Mouse (Mus musculus): ENCODE results near the gene Stk17b. TPM values are rescaled to one million over a fixed set of nuclear protein-coding genes. Genes with fewer than 3 reads are reported as not detected.
"Not testable (repeated sequence)": the region's sequence is repeated elsewhere in the genome, so short reads cannot be mapped to it uniquely, and the experiment has no call there.

Gene Stk17b
- polyA plus RNA-seq, 1 experiment from 2014 or later = 14.6 TPM

DNA sequence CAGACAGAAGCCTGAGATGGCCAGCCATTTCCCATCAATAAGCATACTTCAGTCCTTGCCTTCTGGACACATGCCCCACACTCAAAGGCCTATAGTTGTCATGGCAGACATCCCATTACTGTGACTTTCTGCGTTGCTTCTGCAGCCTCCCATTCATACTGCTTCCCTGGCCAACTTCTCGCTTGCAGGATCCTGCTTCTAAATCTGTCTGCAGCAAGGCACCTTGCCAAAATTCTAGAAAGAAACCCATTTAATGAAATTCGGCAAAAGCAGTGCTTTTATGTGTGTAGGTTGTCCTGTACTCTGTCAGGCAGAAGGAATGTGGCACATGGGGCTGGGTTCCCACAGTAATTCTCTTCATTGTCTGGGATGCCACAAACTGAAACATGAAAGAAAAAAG is 71.6 kb downstream of the Stk17b start:
- WGBS = 47% methylated on average over 2 of the region's 3 CpGs
- H3K27ac ChIP-seq; ATAC-seq (ENCODE audit: insufficient read depth, low FRiP score, low read depth); H3K27me3 ChIP-seq (replicated peaks); H3K9ac ChIP-seq; H3K9me3 ChIP-seq; H3K36me3 ChIP-seq; H3K4me2 ChIP-seq; H3K4me3 ChIP-seq (replicated peaks); H3K4me1 ChIP-seq: not testable (repeated sequence)

DNA sequence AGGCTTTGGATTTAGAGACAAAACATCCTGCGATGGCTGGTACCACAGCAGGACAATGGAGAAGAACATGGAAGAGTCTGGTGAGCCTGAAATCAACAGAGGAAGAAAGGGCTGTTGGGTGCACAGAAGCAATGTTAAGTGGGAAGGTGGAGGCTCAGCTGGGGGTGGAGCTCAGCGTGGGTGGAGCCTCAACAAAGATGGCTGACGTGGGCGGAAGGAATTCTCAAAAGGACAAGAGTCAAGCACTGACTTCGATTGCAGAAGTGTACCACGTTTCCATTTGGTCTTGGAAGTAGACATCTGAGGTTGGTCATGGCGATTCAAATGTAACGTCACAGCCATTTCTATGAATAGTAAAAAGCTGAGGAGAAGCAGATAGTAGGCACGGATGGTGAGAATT is 74.0 kb downstream of the Stk17b start:
- Histone ChIP-seq H3K9me3 (no peaks in the 10 kb centered on the region), H3K4me2 (no peak overlapping the region), H3K9ac (no peak overlapping the region), H3K36me3 (no peaks in the 10 kb centered on the region), H3K4me1 (no peaks in the 10 kb centered on the region), H3K4me3 (replicated peaks) (no peak overlapping the region), H3K27ac (no peak overlapping the region), H3K27me3 (replicated peaks) (no peaks in the 10 kb centered on the region)
- no peak for ATAC-seq (ENCODE audit: insufficient read depth, low FRiP score, low read depth)
- 91% methylated on average over 9 of the region's 9 CpGs for WGBS

DNA sequence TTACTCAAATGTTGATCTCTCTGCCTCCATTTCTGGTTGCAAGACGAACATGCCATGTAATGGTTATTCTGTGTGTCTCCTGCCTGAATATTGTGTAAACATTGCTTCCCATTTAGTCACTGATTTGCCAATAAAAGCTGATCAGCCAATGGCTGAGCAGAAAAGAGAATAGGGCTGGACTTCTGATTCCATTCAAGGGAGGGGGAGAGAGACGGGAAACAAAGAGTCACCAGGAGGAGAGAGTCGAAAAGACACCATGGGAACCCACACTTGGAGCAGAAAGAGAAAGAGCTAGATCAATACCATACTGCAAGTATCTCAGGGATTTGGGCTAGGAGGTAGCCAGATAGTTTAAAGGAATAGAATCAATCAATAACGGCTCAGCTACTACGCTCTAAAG is 75.4 kb downstream of the Stk17b start:
- not testable (repeated sequence) for ATAC-seq (ENCODE audit: insufficient read depth, low FRiP score, low read depth); H3K27me3 ChIP-seq (replicated peaks); H3K36me3 ChIP-seq; H3K9ac ChIP-seq; H3K9me3 ChIP-seq; H3K4me2 ChIP-seq; H3K4me1 ChIP-seq; H3K4me3 ChIP-seq (replicated peaks); H3K27ac ChIP-seq
- 66% methylated on average over 5 of the region's 5 CpGs for WGBS

DNA sequence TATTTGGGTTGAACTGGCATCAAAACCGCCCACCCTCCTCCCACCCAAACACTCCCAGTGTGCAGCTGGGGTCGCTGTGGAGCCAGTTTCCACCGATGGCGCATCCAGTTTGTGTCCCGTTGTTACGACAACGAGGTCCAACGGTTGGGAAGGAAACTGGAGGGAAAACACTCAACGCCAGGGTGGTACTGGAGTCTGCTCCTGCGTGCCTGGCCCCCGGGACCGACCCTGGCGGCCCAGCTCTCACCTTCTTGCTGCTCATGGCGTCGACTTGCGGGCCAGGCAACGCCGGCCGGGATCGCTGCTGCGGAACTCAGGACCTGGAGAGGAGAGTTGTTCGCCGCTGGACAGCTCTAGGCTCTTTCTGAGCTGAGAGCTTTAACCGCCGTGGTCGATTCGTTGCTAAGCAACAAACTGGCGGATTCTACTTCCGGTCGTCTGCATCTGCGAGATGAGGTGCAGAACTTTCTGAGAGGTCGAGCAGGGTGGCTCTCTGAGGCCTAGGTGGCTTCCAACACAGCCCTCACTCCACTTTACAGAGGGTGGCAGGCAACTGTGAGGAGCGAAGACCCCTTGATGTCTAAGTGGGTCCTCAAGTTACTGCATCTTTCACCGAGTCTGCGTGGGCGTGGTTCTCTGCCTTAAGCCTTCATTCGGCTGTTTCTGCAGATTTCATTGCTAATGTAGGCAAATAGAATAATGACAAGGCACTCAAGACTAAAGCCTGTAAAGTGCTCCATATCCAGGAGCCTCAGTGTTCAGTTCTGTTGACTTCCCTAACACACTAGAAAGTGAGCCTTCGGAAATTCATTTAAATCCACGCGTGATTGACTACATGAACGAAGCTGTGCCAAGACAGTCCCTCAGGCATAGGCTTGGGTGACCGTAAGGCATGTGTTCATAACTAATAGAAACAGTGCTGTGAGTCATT is 78.3 kb downstream of the Stk17b start, which contains the start of gene Dnah7a:
Dnah7a (minus strand) TSS at position 354 of the 931 bp plus-strand sequence.
- Histone ChIP-seq H3K27me3 (replicated peaks) (no peaks in the 10 kb centered on the region), H3K4me3 (replicated peaks) (peak within 1 kb of the TSS; percentile 43), H3K9ac (no peak within 1 kb of the TSS; the same call in 1 of the 2 replicates), H3K36me3 (no peaks in the 10 kb centered on the region), H3K4me1 (no peaks in the 10 kb centered on the region), H3K4me2 (peak within 1 kb of the TSS; percentile 80), H3K27ac (no peak within 1 kb of the TSS), H3K9me3 (no peaks in the 10 kb centered on the region)
- WGBS = 13% methylated on average over 42 of the region's 42 CpGs
- 0 out of 2 replicates have a peak, but pooled peaks have one; percentile 27 for ATAC-seq (ENCODE audit: insufficient read depth, low FRiP score, low read depth)

Other genes with a start within 250 kb of the Stk17b start
- gene Dnah7a, start 78.4 kb downstream of the Stk17b start, polyA plus RNA-seq (2015; fragmentation: Nextera tagmentation; extraction: Ambion mirVana) = 0.50 and 0.58 TPM in 2 replicates

Measured in stomach, embryonic 15.5 days (tissue).